ENCODE assay signal across 8 mouse cellular contexts in genomic region chr3:127788919-127789318, GRCm38 (mm10). TPM values are rescaled to one million over a fixed set of nuclear protein-coding genes. Genes with fewer than 3 reads are reported as not detected.
DNase-seq lines count a peak whose midpoint lies in the region; ATAC-seq and TF ChIP-seq lines count a peak whose summit lies in the region.

No protein-coding gene starts in this region.

- TF ChIP-seq CTCF in cortical plate, adult 2 months (IDR thresholded peaks at IDR 0.05; ENCODE audit: extremely low read depth, insufficient read depth, low read length): no peak
- no peak for TF ChIP-seq CTCF in cerebellum, adult 2 months (IDR thresholded peaks at IDR 0.05; ENCODE audit: borderline replicate concordance, insufficient read depth, low read depth, low read length)

- no peak for ATAC-seq in heart, embryonic 14.5 days (ENCODE audit: insufficient number of reproducible peaks, insufficient read depth, low FRiP score, low read depth)
- no peak for ATAC-seq in hindbrain, embryonic 12.5 days (ENCODE audit: low FRiP score)
- ATAC-seq in liver, embryonic 16.5 days (ENCODE audit: low read depth): no peak

- H3K9me3 ChIP-seq in heart, embryonic 14.5 days (ENCODE audit: control insufficient read depth, low read length): no peaks in the 10 kb centered on the region; the same call in 1 of the 2 replicates
- no peaks in the 10 kb centered on the region for H3K9me3 ChIP-seq in hindbrain, embryonic 12.5 days (replicated peaks)
- no peaks in the 10 kb centered on the region for H3K9me3 ChIP-seq in liver, embryonic 16.5 days (replicated peaks; ENCODE audit: control insufficient read depth, low read length)

- 28% methylated on average over 8 of the region's 8 CpGs for WGBS in heart, embryonic 14.5 days
- WGBS in hindbrain, embryonic 12.5 days: 11% methylated on average over 8 of the region's 8 CpGs
- 46% methylated on average over 8 of the region's 8 CpGs for WGBS in liver, embryonic 16.5 days (ENCODE audit: insufficient replicate concordance)
- 37% methylated on average over 8 of the region's 8 CpGs for WGBS in cerebellum, adult 2 months

- peak overlapping the region; percentile 56 to 71 for H3K4me3 ChIP-seq in heart, embryonic 14.5 days (ENCODE audit: control insufficient read depth in 1 of 2, insufficient read depth in 1 of 2, low read depth in 1 of 2, low read length in 2 of 2)
- H3K4me3 ChIP-seq in cortical plate, adult 2 months (ENCODE audit: insufficient read depth, low read length): peak overlapping the region; percentile 57; the same call in 1 of the 2 replicates
- peak overlapping the region; percentile 49; the same call in 1 of the 2 replicates for H3K4me3 ChIP-seq in hindbrain, embryonic 12.5 days
- peak overlapping the region; percentile 80 for H3K4me3 ChIP-seq in liver, embryonic 16.5 days (ENCODE audit: low read depth, low read length)
- H3K4me3 ChIP-seq in cerebellum, adult 2 months (replicated peaks; ENCODE audit: insufficient read depth, low read depth, low read length): no peak overlapping the region

- DNase-seq in heart, adult 9 months (ENCODE audit: low spot score in 2 of 2): no peak
- no peak for DNase-seq in right cerebral cortex, adult 2 months (ENCODE audit: low spot score in 2 of 2)
- DNase-seq in cerebellum, postnatal 14 days: no peak
- no peak for DNase-seq in cerebellum, adult 2 months

- H3K4me1 ChIP-seq in heart, embryonic 14.5 days (ENCODE audit: control insufficient read depth in 2 of 2, insufficient read depth in 2 of 2, low read length in 2 of 2): peaks cover 4 to 6% of the 10 kb centered on the region in 2 experiments; a peak in 3 of 4 replicates
- no peaks in the 10 kb centered on the region for H3K4me1 ChIP-seq in cortical plate, adult 2 months (ENCODE audit: control insufficient read depth, insufficient read depth, low read length)
- H3K4me1 ChIP-seq in hindbrain, embryonic 12.5 days: peaks cover 21% of the 10 kb centered on the region
- peaks cover 17% of the 10 kb centered on the region for H3K4me1 ChIP-seq in liver, embryonic 16.5 days (ENCODE audit: control insufficient read depth, low read depth, low read length)
- H3K4me1 ChIP-seq in cerebellum, adult 2 months (ENCODE audit: control insufficient read depth, insufficient read depth, low read length): no peaks in the 10 kb centered on the region

- H3K27me3 ChIP-seq in heart, embryonic 14.5 days (ENCODE audit: control insufficient read depth, insufficient read depth, low read length): peaks cover 15% of the 10 kb centered on the region
- peaks cover 50% of the 10 kb centered on the region for H3K27me3 ChIP-seq in hindbrain, embryonic 12.5 days
- H3K27me3 ChIP-seq in liver, embryonic 16.5 days (ENCODE audit: control insufficient read depth, insufficient read depth, low read depth, low read length): no peaks in the 10 kb centered on the region
- 0 out of 2 replicates have a peak, but pooled peaks cover 1% of the 10 kb centered on the region for H3K27me3 ChIP-seq in cerebellum, adult 2 months (ENCODE audit: control insufficient read depth, insufficient read depth, low read length)

- H3K27ac ChIP-seq in heart, embryonic 14.5 days (replicated peaks in 1 of 2; ENCODE audit: control insufficient read depth in 1 of 2, insufficient read depth in 1 of 2, low read depth in 2 of 2, low read length in 2 of 2): no peak overlapping the region
- H3K27ac ChIP-seq in cortical plate, adult 2 months (ENCODE audit: insufficient read depth, low read length): no peak overlapping the region
- no peak overlapping the region for H3K27ac ChIP-seq in hindbrain, embryonic 12.5 days
- H3K27ac ChIP-seq in liver, embryonic 16.5 days (ENCODE audit: low read length): no peak overlapping the region
- H3K27ac ChIP-seq in cerebellum, adult 2 months (ENCODE audit: insufficient read depth, low read length): no peak overlapping the region

- H3K4me2 ChIP-seq in heart, embryonic 14.5 days (ENCODE audit: low read length): peak overlapping the region; percentile 98
- H3K4me2 ChIP-seq in hindbrain, embryonic 12.5 days (replicated peaks): peak overlapping the region; percentile 96
- H3K4me2 ChIP-seq in liver, embryonic 16.5 days (ENCODE audit: low read depth, low read length): peak overlapping the region; percentile 91

- no peak overlapping the region for H3K9ac ChIP-seq in heart, embryonic 14.5 days (ENCODE audit: low read length)
- no peak overlapping the region for H3K9ac ChIP-seq in hindbrain, embryonic 12.5 days
- H3K9ac ChIP-seq in liver, embryonic 16.5 days (ENCODE audit: low read depth, low read length): peak overlapping the region; percentile 93

- TF ChIP-seq POLR2A in cortical plate, adult 2 months (IDR thresholded peaks at IDR 0.05; ENCODE audit: extremely low read depth, insufficient read depth, low read length): no peak
- TF ChIP-seq POLR2A in cerebellum, adult 2 months (IDR thresholded peaks at IDR 0.05; ENCODE audit: borderline replicate concordance, insufficient read depth, low read length): no peak

- no peaks in the 10 kb centered on the region for H3K36me3 ChIP-seq in heart, embryonic 14.5 days (ENCODE audit: control insufficient read depth, insufficient read depth, low read length)
- H3K36me3 ChIP-seq in hindbrain, embryonic 12.5 days: no peaks in the 10 kb centered on the region
- H3K36me3 ChIP-seq in liver, embryonic 16.5 days (ENCODE audit: control insufficient read depth, insufficient read depth): no peaks in the 10 kb centered on the region

RNA-seq across cellular contexts. Expression of gene Tifa, which starts 0.7 kb away (rescaled TPM):
- polyA plus RNA-seq in heart, embryonic 14.5 days (2014; fragmentation: Nextera tagmentation; extraction: Ambion mirVana): 3.6 and 3.8 TPM in 2 replicates
- 7.7 and 9.1 TPM in 2 replicates for polyA plus RNA-seq in cortical plate, adult 2 months (2012; rRNA removed)
- polyA plus RNA-seq in hindbrain, embryonic 12.5 days (2016; fragmentation: Nextera tagmentation; extraction: Ambion mirVana): 3.4 and 3.7 TPM in 2 replicates
- 14.6 and 16.5 TPM in 2 replicates for polyA plus RNA-seq in liver, embryonic 16.5 days (2015; fragmentation: Nextera tagmentation; extraction: Ambion mirVana)
- polyA plus RNA-seq in cerebellum, adult 2 months (2012; rRNA removed): 3.9 and 4.3 TPM in 2 replicates

RNA-seq across cellular contexts. Expression of gene Alpk1, which starts 8.6 kb away (rescaled TPM):
- 1.2 and 2.0 TPM in 2 replicates for polyA plus RNA-seq in heart, embryonic 14.5 days (2014; fragmentation: Nextera tagmentation; extraction: Ambion mirVana)
- polyA plus RNA-seq in cortical plate, adult 2 months (2012; rRNA removed): 4.3 and 4.5 TPM in 2 replicates
- polyA plus RNA-seq in hindbrain, embryonic 12.5 days (2016; fragmentation: Nextera tagmentation; extraction: Ambion mirVana): 1.5 and 1.6 TPM in 2 replicates
- 0.56 and 0.63 TPM in 2 replicates for polyA plus RNA-seq in liver, embryonic 16.5 days (2015; fragmentation: Nextera tagmentation; extraction: Ambion mirVana)
- polyA plus RNA-seq in cerebellum, adult 2 months (2012; rRNA removed): 1.8 and 2.0 TPM in 2 replicates

RNA-seq across cellular contexts. Expression of gene Ap1ar, which starts 48.4 kb away (rescaled TPM):
- 26.2 and 30.4 TPM in 2 replicates for polyA plus RNA-seq in heart, embryonic 14.5 days (2014; fragmentation: Nextera tagmentation; extraction: Ambion mirVana)
- 61.1 and 65.5 TPM in 2 replicates for polyA plus RNA-seq in cortical plate, adult 2 months (2012; rRNA removed)
- polyA plus RNA-seq in hindbrain, embryonic 12.5 days (2016; fragmentation: Nextera tagmentation; extraction: Ambion mirVana): 80.8 and 83.8 TPM in 2 replicates
- polyA plus RNA-seq in liver, embryonic 16.5 days (2015; fragmentation: Nextera tagmentation; extraction: Ambion mirVana): 13.1 and 15.4 TPM in 2 replicates
- 49.8 and 52.8 TPM in 2 replicates for polyA plus RNA-seq in cerebellum, adult 2 months (2012; rRNA removed)
